Mouse (Mus musculus) layer of hippocampus, postnatal 14 days (tissue): Measurements from ENCODE around the gene Tor3a. TPM values are rescaled to one million over a fixed set of nuclear protein-coding genes. Genes with fewer than 3 reads are reported as not detected.
A peak's percentile ranks its signal among the peaks of the same experiment; 100 is the strongest.

Experiments used
- DNase-seq, 2 experiments: peaks; one replicate each; pipeline ENCODE4 v3.0.0; 2021 to 2022; ENCODE audit warnings: low spot score in 2 of 2, mixed read lengths in 1 of 2
- long read RNA-seq, 2 experiments: library from polyadenylated mRNA; stranded (forward); transcript quantifications; one replicate each; pipeline ENCODE4 v2.0.0; 2021
- total RNA-seq, 2 experiments: library from RNA; stranded (reverse); gene quantifications; 2 replicates each; pipeline ENCODE4 v1.2.3; 2021

The Tor3a gene
- total RNA-seq: 1 to 10 TPM; 5.3 to 7.4 TPM
- long read RNA-seq, experiment 1, transcript Tor3a-201 (6 exons, 3,285 nt): major isoform, 14 of 14 reads
- long read RNA-seq, experiment 1, partial matches to known transcripts: 0 of 14 reads
- long read RNA-seq, experiment 1, other reads (novel, unspliced or antisense): 0 of 14 reads
- long read RNA-seq, experiment 2, transcript Tor3a-201 (6 exons, 3,285 nt): major isoform, 9 of 10 reads
- long read RNA-seq, experiment 2, partial matches to known transcripts: 1 of 10 reads
- long read RNA-seq, experiment 2, other reads (novel, unspliced or antisense): 0 of 10 reads

DNA sequence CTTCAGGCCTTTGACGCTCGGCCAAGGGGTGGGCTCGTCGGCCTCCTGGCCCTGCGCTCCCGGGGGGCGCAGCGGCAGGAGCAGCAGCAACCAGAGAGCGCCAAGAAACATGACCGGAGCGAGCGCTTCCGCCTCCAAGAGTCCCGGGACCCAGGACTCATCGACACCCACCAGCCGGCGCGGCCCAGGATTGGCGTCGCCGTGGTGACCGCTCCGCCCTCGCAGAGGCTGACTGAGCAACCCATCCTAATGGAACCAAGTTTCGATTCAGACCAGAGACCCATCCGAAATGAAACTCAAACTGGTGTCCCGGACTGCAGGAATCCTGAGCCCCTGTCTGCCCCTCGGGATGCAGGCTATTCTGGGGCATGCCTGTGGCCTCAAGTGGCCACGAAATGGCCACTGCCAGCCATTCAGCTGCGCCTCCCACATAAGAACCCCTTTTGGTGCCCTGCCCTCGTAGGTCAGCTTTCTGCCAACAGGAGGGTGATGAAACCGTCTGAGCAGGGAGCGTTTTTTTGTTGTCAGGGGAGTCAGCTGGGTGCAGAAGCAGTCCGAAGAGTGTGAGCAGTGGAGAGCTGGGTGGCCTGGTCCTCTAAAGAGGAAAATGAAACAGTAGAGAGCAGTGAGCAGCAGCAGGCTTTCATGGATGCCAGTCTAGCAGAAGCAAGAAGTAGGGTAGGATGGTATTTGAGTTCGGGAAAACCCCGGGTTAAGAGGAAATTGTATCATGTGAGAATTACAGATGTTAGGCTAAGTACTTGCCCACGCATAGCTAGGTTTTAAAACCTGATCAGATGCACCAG lies at the start of gene Tor3a:
Tor3a (minus strand) TSS at position 162 of the 806 bp plus-strand sequence.
- peak; percentile 55 to 64 for DNase-seq

- no peak for DNase-seq
Observed at GRCm38 (mm10) chr1:156722089-156722488, 47.9 kb upstream of the Tor3a start.

GRCm38 (mm10) chr1:156720046-156720445 lies 45.9 kb upstream of the Tor3a start:
- DNase-seq: no peak

GRCm38 (mm10) chr1:156718950-156719805 lies 45.0 kb upstream of the Tor3a start, which contains the start of gene Fam20b:
Gene Fam20b (minus strand): TSS chr1:156719086.
- peak; percentile 93 to 98 for DNase-seq

GRCm38 (mm10) chr1:156718286-156718949 lies 44.3 kb upstream of the Tor3a start:
- DNase-seq: no peak

DNA sequence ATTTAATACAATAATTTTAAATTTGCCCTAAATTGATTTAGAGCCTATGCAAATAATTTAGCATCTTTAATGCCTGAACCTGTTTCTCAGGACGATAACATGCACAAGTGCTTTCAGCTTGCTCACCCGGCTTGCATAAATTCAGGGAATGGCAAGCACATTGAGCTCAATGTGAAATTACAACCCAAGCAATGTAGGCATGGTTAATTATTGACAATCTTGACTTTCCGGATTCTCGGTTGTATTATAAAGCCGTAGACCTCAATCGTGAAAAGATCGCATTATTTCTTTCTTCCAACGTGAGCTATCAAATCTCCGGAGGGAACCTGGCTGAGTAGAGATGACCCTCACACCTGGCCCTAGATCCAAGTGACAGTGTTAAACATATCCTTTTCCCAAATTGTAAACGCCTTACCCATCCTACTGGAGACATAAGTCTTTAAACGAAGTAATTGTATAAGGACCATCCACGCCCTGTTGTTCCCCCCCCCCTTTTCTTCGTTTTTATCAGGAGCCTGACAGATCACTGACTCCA lies 43.7 kb upstream of the Tor3a start:
- DNase-seq: no peak

DNA sequence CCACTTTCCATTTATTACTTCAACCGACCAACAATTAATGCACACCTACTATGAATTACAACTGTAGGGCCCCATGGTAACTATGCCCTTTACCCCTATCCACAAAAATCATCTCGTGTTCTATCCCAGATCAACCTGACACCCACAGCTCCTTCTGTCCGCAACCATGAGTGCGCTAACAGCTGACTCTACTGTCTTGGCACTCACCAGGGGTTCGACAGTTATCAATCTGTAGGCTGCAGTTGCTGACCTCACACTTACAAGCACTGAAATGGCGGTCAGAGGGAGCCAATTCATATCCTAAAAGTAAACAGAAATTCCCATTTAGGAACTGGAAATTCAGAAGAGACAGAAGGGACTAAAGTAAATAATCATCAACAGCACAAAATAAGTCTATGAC lies 42.5 kb upstream of the Tor3a start:
- DNase-seq: no peak

GRCm38 (mm10) chr1:156710472-156711098 lies 36.4 kb upstream of the Tor3a start:
- DNase-seq: no peak

DNA sequence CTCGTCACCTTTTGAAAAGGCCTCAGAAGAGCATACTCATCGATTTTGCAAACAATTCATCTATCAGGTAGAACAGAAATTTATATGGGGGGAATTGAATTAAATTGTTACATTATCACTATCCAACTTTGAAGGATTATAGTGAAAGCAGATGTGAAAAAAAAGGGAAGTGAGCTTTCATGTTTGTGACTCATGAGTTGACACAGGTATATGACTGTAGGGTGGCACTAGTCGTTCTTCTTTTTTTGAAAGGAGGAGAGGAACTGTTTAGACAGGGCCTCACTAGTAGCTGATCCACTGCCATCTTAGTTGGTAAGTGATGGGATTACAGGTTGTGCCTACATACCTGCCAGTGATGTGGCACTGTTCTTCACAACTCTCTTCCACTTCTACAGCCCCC lies 34.5 kb upstream of the Tor3a start:
- DNase-seq: no peak

GRCm38 (mm10) chr1:156705696-156706285 lies 31.6 kb upstream of the Tor3a start:
- no peak for DNase-seq

DNA sequence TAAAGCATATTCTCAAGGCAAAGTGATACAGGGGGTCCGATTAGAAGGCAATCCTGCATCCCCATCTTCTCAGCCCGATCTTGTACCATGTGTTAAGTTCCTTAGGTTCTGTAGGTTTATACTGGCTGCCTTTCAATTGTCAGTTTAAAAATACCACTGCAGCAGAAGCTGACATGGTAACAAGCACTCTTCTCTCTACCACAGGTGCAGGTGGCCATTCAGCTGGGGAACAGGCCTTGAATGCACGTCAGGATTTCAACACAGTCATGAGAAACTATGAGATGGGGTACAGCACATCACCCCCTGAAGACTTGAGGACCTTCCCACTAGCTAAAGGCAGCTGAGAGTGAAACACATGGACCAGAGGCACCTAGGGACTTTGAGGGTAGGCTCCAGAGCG lies 29.3 kb upstream of the Tor3a start:
- no peak for DNase-seq

- no peak for DNase-seq
Observed at GRCm38 (mm10) chr1:156702151-156702550, 28.0 kb upstream of the Tor3a start.

- no peak for DNase-seq
Observed at GRCm38 (mm10) chr1:156686025-156686661, 12.0 kb upstream of the Tor3a start.

DNA sequence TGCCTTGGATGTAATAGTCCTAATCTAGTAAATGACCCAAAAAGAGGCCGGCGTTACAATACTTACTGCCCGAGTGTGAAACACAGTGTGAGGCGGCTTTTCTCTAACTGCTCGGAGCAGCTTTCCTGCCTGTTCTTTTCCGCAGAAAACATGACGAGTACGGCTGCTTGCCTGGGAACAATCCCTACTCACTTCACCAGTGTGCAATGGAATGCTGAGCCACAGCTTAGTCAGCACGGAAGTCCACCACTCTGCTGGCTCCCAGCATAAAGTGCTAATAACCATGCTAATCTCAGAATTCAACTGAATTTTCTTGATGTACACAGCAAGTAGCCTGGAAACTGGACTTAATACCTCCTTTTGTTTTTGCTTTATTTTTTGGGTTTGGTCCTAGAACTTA lies 5.4 kb upstream of the Tor3a start:
- DNase-seq: no peak

GRCm38 (mm10) chr1:156677230-156677629 lies 3.1 kb upstream of the Tor3a start:
- no peak for DNase-seq

- DNase-seq: no peak
Observed at GRCm38 (mm10) chr1:156676596-156676995, 2.4 kb upstream of the Tor3a start.

- peak in 1 of 2 experiments; percentile 34 for DNase-seq
Observed at GRCm38 (mm10) chr1:156676171-156676570, 2.0 kb upstream of the Tor3a start.

DNA sequence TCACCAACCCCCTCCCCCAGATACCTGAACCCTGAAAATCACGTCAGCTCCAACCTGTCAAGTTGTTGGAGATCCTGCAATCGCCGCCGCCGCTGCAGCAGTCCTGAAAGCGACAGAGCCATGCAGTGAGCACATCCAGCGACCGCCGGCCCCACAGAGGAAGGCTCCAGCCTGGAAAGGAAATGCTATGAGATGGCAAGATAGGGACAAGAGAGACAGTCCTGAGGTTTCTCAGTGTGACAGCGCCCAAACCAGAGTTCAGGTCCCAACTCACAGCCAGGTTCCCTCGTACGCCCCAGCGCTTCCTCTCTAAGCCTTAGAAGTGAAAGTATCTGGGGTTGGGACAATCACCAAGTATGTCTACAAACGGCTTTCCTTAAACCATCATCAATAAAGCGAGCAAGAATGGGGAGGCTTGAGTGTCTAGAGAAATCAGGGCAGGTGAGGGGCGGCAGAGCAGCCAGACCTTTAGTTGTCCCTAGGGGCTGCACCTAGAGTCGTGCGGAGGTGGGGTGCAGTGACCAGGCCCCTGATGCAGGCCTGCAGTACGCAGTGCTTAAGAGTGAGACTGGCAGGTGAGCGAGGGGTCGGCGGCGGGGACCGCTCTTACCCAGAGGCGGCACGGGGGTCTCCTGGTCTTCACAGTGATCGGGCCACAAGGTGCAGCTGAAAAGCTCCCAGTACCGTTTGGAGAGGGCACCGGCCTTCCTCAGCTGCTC lies 521 bp downstream of the Tor3a start:
- DNase-seq: no peak
